Mouse (Mus musculus) kidney, postnatal 0 days (tissue): ENCODE data around the gene Dbh. TPM values are rescaled to one million over a fixed set of nuclear protein-coding genes. Genes with fewer than 3 reads are reported as not detected.

Source experiments
- ATAC-seq: fragments of 200-750 bp; cut with Nextera tagmentation; replicated peaks from 2 replicates; pipeline ENCODE4 v1.8.0; 2017; ENCODE audit warnings: low read depth, moderate number of reproducible peaks, moderate TSS enrichment, moderate library complexity; ENCODE audit not compliant: low FRiP score
- DNase-seq: peaks from one replicate; pipeline ENCODE4 v3.0.0-alpha.2; 2016; ENCODE audit warnings: low spot score
- H3K27ac ChIP-seq: fragments of 300-500 bp; sonication (generic); 2 replicates; pipeline ENCODE4 v1.5.1; 2014; ENCODE audit warnings: mild to moderate bottlenecking
- H3K27me3 ChIP-seq: fragments of 300-500 bp; sonication (generic); 2 replicates; pipeline ENCODE4 v1.6.1; 2014; ENCODE audit warnings: low read length, mixed read lengths; ENCODE audit not compliant: insufficient read depth
- H3K36me3 ChIP-seq: fragments of 300-500 bp; sonication (generic); 2 replicates; pipeline ENCODE4 v1.6.1; 2014; ENCODE audit warnings: low read length, mixed read lengths; ENCODE audit not compliant: insufficient read depth
- H3K4me1 ChIP-seq: fragments of 300-500 bp; sonication (generic); replicated peaks from 2 replicates; pipeline ENCODE4 v1.6.1; 2014; ENCODE audit warnings: antibody characterized with exemption, low read length, mixed read lengths; ENCODE audit not compliant: insufficient read depth
- H3K4me2 ChIP-seq: fragments of 300-500 bp; sonication (generic); 2 replicates; pipeline ENCODE4 v1.6.1; 2014; ENCODE audit warnings: mild to moderate bottlenecking, low read length, moderate library complexity, mixed read lengths
- H3K4me3 ChIP-seq: fragments of 300-500 bp; sonication (generic); replicated peaks from 2 replicates; pipeline ENCODE4 v1.5.1; 2014; ENCODE audit warnings: low read depth, low read length
- H3K9ac ChIP-seq: fragments of 300-500 bp; sonication (generic); 2 replicates; pipeline ENCODE4 v1.6.1; 2014; ENCODE audit warnings: low read depth, low read length
- H3K9me3 ChIP-seq: fragments of 300-500 bp; sonication (generic); replicated peaks from 2 replicates; pipeline ENCODE4 v1.6.1; 2016; ENCODE audit warnings: low read length, inconsistent platforms, mixed read lengths
- CTCF ChIP-seq: IDR thresholded peaks from 2 replicates; pipeline ENCODE4 v1.5.1; 2016; ENCODE audit warnings: antibody characterized with exemption, low read depth, mild to moderate bottlenecking, moderate library complexity
- WGBS: fragments of 180-500 bp; shearing (Covaris S2); extraction: QIAGEN DNeasy Blood & Tissue Kit; methylation state at CpG from one replicate; pipeline ENCODE4 v1.1.7; 2014; 5-methylcytosine and 5-hydroxymethylcytosine counted together
- polyA plus RNA-seq: library from polyadenylated mRNA; unstranded; fragments of >200 nt; fragmentation: Nextera tagmentation; extraction: Ambion mirVana; gene quantifications from 2 replicates; pipeline ENCODE4 v1.2.1, GENCODE M21; 2015

Dbh gene
- polyA plus RNA-seq, 1 experiment from 2014 or later: 0.38 TPM

DNA sequence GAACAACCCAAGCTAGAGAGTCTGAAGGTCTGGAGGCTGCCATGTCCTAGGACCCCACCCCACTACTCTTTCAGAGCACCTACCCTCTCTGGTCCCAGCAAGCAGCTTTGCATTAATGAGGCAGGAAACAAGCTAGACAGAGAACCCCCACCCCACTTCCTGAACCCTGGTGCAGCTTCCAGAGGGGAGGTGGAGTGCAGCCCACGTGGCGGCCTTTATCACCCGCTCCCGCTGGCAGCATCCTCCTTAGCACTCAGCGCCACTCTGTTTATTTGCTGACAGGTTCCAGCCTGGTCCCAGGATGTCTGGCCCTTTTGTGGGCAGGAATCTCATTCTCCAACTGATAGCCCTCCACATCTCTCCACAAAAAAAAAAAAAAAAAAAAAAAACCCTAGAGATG, 44.8 kb downstream of the Dbh start:
- H3K27me3 ChIP-seq: no peaks in the 10 kb centered on the region
- H3K27ac ChIP-seq: no peak overlapping the region
- no peaks in the 10 kb centered on the region for H3K9me3 ChIP-seq
- H3K4me3 ChIP-seq: no peak overlapping the region
- peak; percentile 60 for DNase-seq
- no peak overlapping the region for H3K4me2 ChIP-seq
- no peak for TF ChIP-seq CTCF
- WGBS: 23% methylated on average over 5 of the region's 5 CpGs
- no peak for ATAC-seq
- H3K36me3 ChIP-seq: 0 out of 2 replicates have a peak, but pooled peaks cover 8% of the 10 kb centered on the region
- no peak overlapping the region for H3K9ac ChIP-seq
- no peaks in the 10 kb centered on the region for H3K4me1 ChIP-seq

DNA sequence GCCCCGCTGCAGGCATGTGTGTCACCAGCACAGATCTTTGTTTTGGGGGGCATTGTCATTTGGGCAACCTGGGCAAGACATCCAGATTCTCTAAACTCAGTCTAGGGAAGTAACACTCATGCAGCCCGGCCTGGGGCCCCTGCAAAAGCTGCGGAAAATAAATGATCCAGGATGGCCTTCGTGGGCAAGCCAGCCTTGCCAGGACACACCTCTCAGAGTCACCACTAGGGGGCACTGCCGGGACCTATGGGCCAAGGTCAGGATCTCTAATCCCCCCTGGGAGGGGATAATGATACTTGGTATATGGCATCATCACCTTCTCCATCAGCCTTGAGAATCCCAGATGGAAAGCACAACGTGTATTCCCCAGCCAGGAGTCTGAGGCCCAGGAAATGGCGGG, 45.2 kb downstream of the Dbh start:
- H3K27me3 ChIP-seq: no peaks in the 10 kb centered on the region
- H3K36me3 ChIP-seq: 0 out of 2 replicates have a peak, but pooled peaks cover 8% of the 10 kb centered on the region
- no peak for ATAC-seq
- no peaks in the 10 kb centered on the region for H3K9me3 ChIP-seq
- H3K4me1 ChIP-seq: no peaks in the 10 kb centered on the region
- H3K9ac ChIP-seq: no peak overlapping the region
- H3K27ac ChIP-seq: no peak overlapping the region
- H3K4me3 ChIP-seq: no peak overlapping the region
- 58% methylated on average over 7 of the region's 7 CpGs for WGBS
- DNase-seq: no peak
- H3K4me2 ChIP-seq: no peak overlapping the region
- peak; percentile 65 for TF ChIP-seq CTCF

DNA sequence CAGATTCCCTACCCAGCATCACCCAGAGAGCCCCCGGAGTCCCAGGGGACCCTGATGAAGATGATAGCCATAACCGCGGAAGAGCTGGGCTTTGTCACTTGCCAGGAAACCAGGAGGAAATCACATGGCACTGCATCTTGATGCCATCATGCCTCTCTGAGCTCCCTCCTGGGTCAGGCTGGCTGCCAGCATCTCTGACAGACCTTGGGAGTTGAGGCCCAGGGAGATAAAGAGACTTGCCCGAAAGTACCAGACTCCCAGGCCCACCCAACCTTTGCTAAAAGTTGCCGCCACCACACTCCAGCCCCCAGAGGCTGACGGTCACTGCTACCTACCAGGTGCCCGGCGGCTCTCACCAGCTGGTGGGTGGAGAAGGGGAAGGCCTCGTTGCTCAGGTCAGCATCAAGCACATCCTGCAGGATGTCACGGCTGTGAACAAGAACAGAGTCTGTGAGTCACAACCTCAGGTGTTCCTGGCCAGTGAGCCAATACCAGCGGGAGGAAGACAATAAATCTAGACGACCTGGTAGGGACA, 45.7 kb downstream of the Dbh start:
- Histone ChIP-seq H3K27me3 (no peaks in the 10 kb centered on the region), H3K4me2 (no peak overlapping the region), H3K9ac (no peak overlapping the region), H3K4me3 (no peak overlapping the region), H3K27ac (no peak overlapping the region), H3K4me1 (no peaks in the 10 kb centered on the region), H3K36me3 (0 out of 2 replicates have a peak, but pooled peaks cover 8% of the 10 kb centered on the region), H3K9me3 (no peaks in the 10 kb centered on the region)
- 60% methylated on average over 12 of the region's 12 CpGs for WGBS
- no peak for TF ChIP-seq CTCF
- ATAC-seq: no peak
- DNase-seq: no peak

DNA sequence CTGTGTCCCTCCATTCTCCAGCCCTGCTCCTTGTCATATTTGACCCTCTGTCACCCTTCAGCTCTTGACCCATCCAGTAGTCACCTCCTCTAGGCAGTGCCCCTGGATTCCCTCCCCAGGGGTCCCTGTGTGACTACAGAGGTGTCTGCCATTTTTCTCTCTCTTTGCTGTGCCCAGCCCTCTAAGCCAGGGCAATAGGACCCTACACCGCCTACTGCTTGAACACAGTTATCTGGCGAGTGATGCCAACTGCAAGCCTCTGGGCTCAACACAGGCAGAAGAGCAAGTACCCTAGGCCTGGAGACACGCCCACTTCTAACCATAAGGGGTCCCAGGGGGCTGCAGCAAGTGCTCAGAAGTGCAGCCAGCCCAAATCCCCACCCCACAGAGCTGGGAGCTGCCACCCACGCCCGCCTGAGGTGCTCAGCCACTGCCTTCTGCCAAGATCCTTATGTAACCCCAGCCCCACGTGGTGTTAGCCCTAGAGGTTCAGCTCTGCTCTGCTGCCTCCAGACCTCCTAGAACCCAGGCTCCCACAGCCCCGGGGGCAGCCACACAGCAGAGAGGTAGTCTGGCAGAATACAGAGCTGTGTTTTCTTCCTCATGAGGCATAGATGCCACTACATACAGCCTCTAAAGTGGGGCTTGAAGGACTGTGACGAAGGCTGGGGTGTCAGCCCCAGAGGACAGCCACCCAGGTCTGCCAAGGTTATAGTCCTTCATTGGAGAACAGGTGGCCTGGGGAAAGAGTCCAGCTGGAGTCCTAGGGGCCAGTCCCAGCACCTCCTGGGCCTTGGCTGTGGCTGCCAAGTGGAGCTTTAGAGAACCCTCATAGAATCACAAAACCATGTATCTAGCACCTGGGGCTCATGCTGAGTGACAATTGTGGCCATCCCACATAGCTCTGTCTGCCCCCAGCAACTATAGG, 47.2 kb downstream of the Dbh start:
- H3K27me3 ChIP-seq: no peaks in the 10 kb centered on the region
- H3K4me1 ChIP-seq: no peaks in the 10 kb centered on the region
- 0 out of 2 replicates have a peak, but pooled peaks cover 8% of the 10 kb centered on the region for H3K36me3 ChIP-seq
- ATAC-seq: no peak
- H3K27ac ChIP-seq: no peak overlapping the region
- DNase-seq: no peak
- H3K4me2 ChIP-seq: no peak overlapping the region
- 69% methylated on average over 8 of the region's 8 CpGs for WGBS
- TF ChIP-seq CTCF: no peak
- H3K9me3 ChIP-seq: no peaks in the 10 kb centered on the region
- H3K9ac ChIP-seq: no peak overlapping the region
- H3K4me3 ChIP-seq: no peak overlapping the region

DNA sequence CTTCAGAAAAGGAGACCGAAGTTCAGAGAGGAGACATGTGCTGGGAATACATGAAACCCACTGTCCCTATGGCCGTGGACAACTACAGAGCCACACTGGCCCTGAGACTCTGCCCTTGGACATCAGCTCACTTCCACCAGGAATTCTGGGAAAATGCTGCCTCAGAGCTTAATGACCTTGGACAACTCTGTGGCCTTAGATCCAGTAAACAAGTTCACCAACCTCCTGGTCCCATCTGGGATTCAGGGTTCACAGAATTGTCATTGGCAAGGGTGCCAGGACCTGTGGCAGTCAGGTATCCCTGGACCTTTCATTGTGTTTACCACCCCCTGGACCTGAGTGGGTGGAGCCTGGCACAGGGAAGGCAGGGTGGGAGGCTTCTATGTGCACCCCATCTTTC, 50.5 kb downstream of the Dbh start:
- 0 out of 2 replicates have a peak, but pooled peaks cover 12% of the 10 kb centered on the region for H3K36me3 ChIP-seq
- DNase-seq: no peak
- H3K9ac ChIP-seq: no peak overlapping the region
- no peaks in the 10 kb centered on the region for H3K9me3 ChIP-seq
- no peak for ATAC-seq
- H3K4me2 ChIP-seq: no peak overlapping the region
- no peak for TF ChIP-seq CTCF
- H3K27ac ChIP-seq: no peak overlapping the region
- 67% methylated on average over 2 of the region's 2 CpGs for WGBS
- no peaks in the 10 kb centered on the region for H3K27me3 ChIP-seq
- H3K4me1 ChIP-seq: no peaks in the 10 kb centered on the region
- no peak overlapping the region for H3K4me3 ChIP-seq

DNA sequence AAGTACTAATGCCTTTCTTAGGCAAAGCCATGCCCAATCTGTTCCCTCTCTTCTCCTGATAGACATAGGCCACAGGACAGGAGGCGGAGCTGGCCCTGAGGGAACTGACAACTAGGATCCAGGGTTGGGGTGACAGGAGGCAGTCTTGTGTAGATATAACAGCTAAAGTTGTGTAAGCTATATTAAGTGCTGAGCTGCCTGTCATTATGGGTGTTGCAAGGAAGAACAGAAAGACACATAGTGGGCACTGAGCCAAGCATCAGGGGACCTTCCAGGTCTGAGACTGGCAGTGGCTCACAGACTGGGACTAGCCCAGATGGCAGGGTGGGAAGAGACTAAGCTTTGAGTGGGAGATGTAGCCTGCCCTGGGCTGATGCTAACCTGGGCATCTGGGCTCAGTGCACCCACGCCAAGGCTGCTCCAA, 53.1 kb downstream of the Dbh start:
- H3K9me3 ChIP-seq: no peaks in the 10 kb centered on the region
- DNase-seq (no peak), ATAC-seq (no peak)
- H3K4me3 ChIP-seq: no peak overlapping the region
- H3K9ac ChIP-seq: no peak overlapping the region
- no peak overlapping the region for H3K4me2 ChIP-seq
- no peaks in the 10 kb centered on the region for H3K4me1 ChIP-seq
- no peak for TF ChIP-seq CTCF
- H3K36me3 ChIP-seq: peaks cover 14% of the 10 kb centered on the region; the same call in 1 of the 2 replicates
- 91% methylated on average over 2 of the region's 2 CpGs for WGBS
- H3K27ac ChIP-seq: no peak overlapping the region
- H3K27me3 ChIP-seq: no peaks in the 10 kb centered on the region
